Mouse (Mus musculus): ENCODE results near the gene Fkbp1b. TPM values are rescaled to one million over a fixed set of nuclear protein-coding genes. Genes with fewer than 3 reads are reported as not detected.
"Not testable (repeated sequence)": the region's sequence is repeated elsewhere in the genome, so short reads cannot be mapped to it uniquely, and the experiment has no call there.

The Fkbp1b gene
- polyA plus RNA-seq, 1 experiment from 2014 or later = 56.7 TPM

- not testable (repeated sequence) for H3K9me3 ChIP-seq; H3K27me3 ChIP-seq (replicated peaks); H3K36me3 ChIP-seq; H3K4me2 ChIP-seq (replicated peaks); H3K9ac ChIP-seq; H3K4me1 ChIP-seq; ATAC-seq (ENCODE audit: low FRiP score, low read depth); H3K4me3 ChIP-seq; H3K27ac ChIP-seq
- WGBS = 93% methylated on average over 25 of the region's 25 CpGs
These were observed 53.3 kb downstream of the Fkbp1b start for GRCm38 (mm10) chr12:4788128-4788527.

GRCm38 (mm10) chr12:4784466-4784865, 56.9 kb downstream of the Fkbp1b start:
- no peak for ATAC-seq (ENCODE audit: low FRiP score, low read depth)
- 80% methylated on average over 2 of the region's 2 CpGs for WGBS
- H3K36me3 ChIP-seq = no peaks in the 10 kb centered on the region
- no peaks in the 10 kb centered on the region for H3K9me3 ChIP-seq
- no peak overlapping the region for H3K4me3 ChIP-seq
- H3K27me3 ChIP-seq (replicated peaks) = no peaks in the 10 kb centered on the region
- no peak overlapping the region for H3K4me2 ChIP-seq (replicated peaks)
- H3K27ac ChIP-seq = no peak overlapping the region
- no peaks in the 10 kb centered on the region for H3K4me1 ChIP-seq
- no peak overlapping the region for H3K9ac ChIP-seq

DNA sequence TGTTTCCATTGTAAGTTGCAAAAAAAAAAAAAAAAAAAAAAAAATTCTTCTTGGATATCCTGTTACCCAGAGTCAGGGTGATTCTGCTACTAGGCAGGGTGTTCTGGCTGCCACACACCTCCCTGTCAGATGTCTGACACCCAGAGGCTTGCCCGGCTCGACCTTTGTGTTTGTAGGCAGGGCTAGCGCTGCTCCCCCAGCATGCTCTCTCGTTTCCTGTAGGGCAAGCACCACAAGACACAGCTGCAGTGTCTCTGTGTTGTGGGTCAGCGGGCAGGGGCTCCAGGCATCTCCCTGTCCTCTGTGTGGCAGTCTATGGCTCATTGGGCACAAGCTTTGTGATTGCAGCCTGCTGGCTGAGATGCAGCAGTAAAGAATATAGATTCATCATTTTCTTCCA, 57.8 kb downstream of the Fkbp1b start:
- Histone ChIP-seq H3K4me2 (replicated peaks) (no peak overlapping the region), H3K27ac (no peak overlapping the region), H3K9me3 (no peaks in the 10 kb centered on the region), H3K9ac (no peak overlapping the region), H3K4me1 (no peaks in the 10 kb centered on the region), H3K27me3 (replicated peaks) (no peaks in the 10 kb centered on the region), H3K4me3 (no peak overlapping the region), H3K36me3 (no peaks in the 10 kb centered on the region)
- no peak for ATAC-seq (ENCODE audit: low FRiP score, low read depth)
- 62% methylated on average over 5 of the region's 5 CpGs for WGBS

Other genes starting within 250 kb of the Fkbp1b start
- gene Itsn2, start 249.0 kb downstream of the Fkbp1b start, polyA plus RNA-seq (2016; fragmentation: Nextera tagmentation; extraction: Ambion mirVana) = 17.6 and 22.7 TPM in 2 replicates
- gene Gm3625, start 248.7 kb downstream of the Fkbp1b start, polyA plus RNA-seq (2016; fragmentation: Nextera tagmentation; extraction: Ambion mirVana) = not detected in 2 replicates
- gene Fam228a, start 103.2 kb downstream of the Fkbp1b start, polyA plus RNA-seq (2016; fragmentation: Nextera tagmentation; extraction: Ambion mirVana) = 0.43 and 0.45 TPM in 2 replicates
- 6.3 and 6.7 TPM in 2 replicates for gene Pfn4, start 72.6 kb downstream of the Fkbp1b start, polyA plus RNA-seq (2016; fragmentation: Nextera tagmentation; extraction: Ambion mirVana)
- gene Fam228b, start 72.3 kb downstream of the Fkbp1b start, polyA plus RNA-seq (2016; fragmentation: Nextera tagmentation; extraction: Ambion mirVana) = 3.1 and 3.3 TPM in 2 replicates
- 305 and 338 TPM in 2 replicates for gene Sf3b6, start 24.0 kb downstream of the Fkbp1b start, polyA plus RNA-seq (2016; fragmentation: Nextera tagmentation; extraction: Ambion mirVana)
- gene Wdcp, start 1.7 kb upstream of the Fkbp1b start, polyA plus RNA-seq (2016; fragmentation: Nextera tagmentation; extraction: Ambion mirVana) = 17.0 and 21.2 TPM in 2 replicates
- gene Mfsd2b, start 32.8 kb upstream of the Fkbp1b start, polyA plus RNA-seq (2016; fragmentation: Nextera tagmentation; extraction: Ambion mirVana) = 3.5 and 4.5 TPM in 2 replicates
- gene Ubxn2a, start 66.1 kb upstream of the Fkbp1b start, polyA plus RNA-seq (2016; fragmentation: Nextera tagmentation; extraction: Ambion mirVana) = 33.5 and 35.4 TPM in 2 replicates
- gene Atad2b, start 75.8 kb upstream of the Fkbp1b start, polyA plus RNA-seq (2016; fragmentation: Nextera tagmentation; extraction: Ambion mirVana) = 23.6 and 25.9 TPM in 2 replicates